8 mouse cellular contexts compared by ENCODE assay signal in genomic region chr1:186250316-186250715, GRCm38 (mm10).
DNase-seq lines count a peak whose midpoint lies in the region; ATAC-seq and TF ChIP-seq lines count a peak whose summit lies in the region.

No protein-coding gene starts in this region.

- H3K27me3 ChIP-seq in heart, embryonic 15.5 days = no peaks in the 10 kb centered on the region
- H3K27me3 ChIP-seq in heart, embryonic 10.5 days (ENCODE audit: insufficient read depth, poor library complexity, severe bottlenecking) = no peaks in the 10 kb centered on the region
- no peaks in the 10 kb centered on the region for H3K27me3 ChIP-seq in limb, embryonic 14.5 days (ENCODE audit: control insufficient read depth, insufficient read depth, low read length)
- H3K27me3 ChIP-seq in kidney, embryonic 14.5 days (ENCODE audit: control insufficient read depth, insufficient read depth, low read length) = no peaks in the 10 kb centered on the region

- ATAC-seq in heart, embryonic 15.5 days (replicated peaks; ENCODE audit: insufficient number of reproducible peaks, insufficient read depth, low FRiP score, low read depth) = no peak
- ATAC-seq in limb, embryonic 14.5 days (ENCODE audit: low FRiP score, low read depth) = no peak
- ATAC-seq in kidney, embryonic 14.5 days (ENCODE audit: low FRiP score, low TSS enrichment) = no peak

- WGBS in heart, embryonic 15.5 days = 48% methylated on average over 4 of the region's 4 CpGs
- WGBS in heart, embryonic 10.5 days = 55% methylated on average over 4 of the region's 4 CpGs
- 26% methylated on average over 4 of the region's 4 CpGs for WGBS in limb, embryonic 14.5 days
- WGBS in kidney, embryonic 14.5 days = 61% methylated on average over 4 of the region's 4 CpGs

- peaks cover 8% of the 10 kb centered on the region for H3K4me1 ChIP-seq in heart, embryonic 15.5 days (replicated peaks)
- peaks cover 9% of the 10 kb centered on the region for H3K4me1 ChIP-seq in heart, embryonic 10.5 days
- H3K4me1 ChIP-seq in limb, embryonic 14.5 days (ENCODE audit: control insufficient read depth, insufficient read depth, low read length) = peaks cover 4% of the 10 kb centered on the region; the same call in 1 of the 2 replicates
- 0 out of 2 replicates have a peak, but pooled peaks cover 5% of the 10 kb centered on the region for H3K4me1 ChIP-seq in kidney, embryonic 14.5 days (ENCODE audit: control insufficient read depth, insufficient read depth, low read length)

- H3K9ac ChIP-seq in heart, embryonic 15.5 days = no peak overlapping the region
- H3K9ac ChIP-seq in limb, embryonic 14.5 days (ENCODE audit: low read depth, low read length, severe bottlenecking) = no peak overlapping the region
- no peak overlapping the region for H3K9ac ChIP-seq in kidney, embryonic 14.5 days (ENCODE audit: low read depth, low read length)

- no peaks in the 10 kb centered on the region for H3K9me3 ChIP-seq in heart, embryonic 15.5 days (replicated peaks)
- H3K9me3 ChIP-seq in heart, embryonic 10.5 days = no peaks in the 10 kb centered on the region
- H3K9me3 ChIP-seq in limb, embryonic 14.5 days (ENCODE audit: control insufficient read depth, low read length) = no peaks in the 10 kb centered on the region
- no peaks in the 10 kb centered on the region for H3K9me3 ChIP-seq in kidney, embryonic 14.5 days (ENCODE audit: control insufficient read depth, low read length)

- DNase-seq in heart, embryonic 10.5 days (ENCODE audit: low spot score) = no peak
- peak; percentile 6 for DNase-seq in urinary bladder, postnatal 25 days (ENCODE audit: low spot score)
- no peak for DNase-seq in urinary bladder, adult 2 months (ENCODE audit: low spot score)
- peak; percentile 62 for DNase-seq in limb, embryonic 14.5 days (ENCODE audit: low spot score)
- DNase-seq in thymus, postnatal 14 days = no peak
- no peak for DNase-seq in thymus, postnatal 36 days

- no peak overlapping the region for H3K4me2 ChIP-seq in heart, embryonic 15.5 days
- no peak overlapping the region for H3K4me2 ChIP-seq in limb, embryonic 14.5 days (replicated peaks; ENCODE audit: low read depth, low read length, severe bottlenecking)
- no peak overlapping the region for H3K4me2 ChIP-seq in kidney, embryonic 14.5 days (replicated peaks; ENCODE audit: low read depth, low read length)

- H3K4me3 ChIP-seq in heart, embryonic 15.5 days = no peak overlapping the region
- H3K4me3 ChIP-seq in heart, embryonic 10.5 days = no peak overlapping the region
- H3K4me3 ChIP-seq in limb, embryonic 14.5 days (replicated peaks; ENCODE audit: low read length) = no peak overlapping the region
- no peak overlapping the region for H3K4me3 ChIP-seq in kidney, embryonic 14.5 days (ENCODE audit: low read length)

- H3K27ac ChIP-seq in heart, embryonic 15.5 days = peak overlapping the region; percentile 31; the same call in 1 of the 2 replicates
- H3K27ac ChIP-seq in heart, embryonic 10.5 days = no peak overlapping the region
- H3K27ac ChIP-seq in limb, embryonic 14.5 days (replicated peaks; ENCODE audit: low read depth, low read length) = no peak overlapping the region
- H3K27ac ChIP-seq in kidney, embryonic 14.5 days (ENCODE audit: low read depth, low read length) = no peak overlapping the region

- no peak for TF ChIP-seq POLR2A in limb, embryonic 14.5 days (IDR thresholded peaks at IDR 0.05; ENCODE audit: borderline replicate concordance, extremely low read depth, insufficient read depth, insufficient read length)

- no peaks in the 10 kb centered on the region for H3K36me3 ChIP-seq in heart, embryonic 15.5 days
- no peaks in the 10 kb centered on the region for H3K36me3 ChIP-seq in heart, embryonic 10.5 days
- no peaks in the 10 kb centered on the region for H3K36me3 ChIP-seq in limb, embryonic 14.5 days (ENCODE audit: control insufficient read depth, insufficient read depth, low read length)
- H3K36me3 ChIP-seq in kidney, embryonic 14.5 days (ENCODE audit: control insufficient read depth, insufficient read depth, low read length) = no peaks in the 10 kb centered on the region

Comparison
In these comparisons a context has a peak if more than half of its experiments do, and no peak if none do; other contexts are left out.
1. DNase-seq: peak in urinary bladder, postnatal 25 days (single experiment) and limb, embryonic 14.5 days (single experiment); none in heart, embryonic 10.5 days (single experiment), urinary bladder, adult 2 months (single experiment), thymus, postnatal 14 days (single experiment) and thymus, postnatal 36 days (0 of 2).